Mouse (Mus musculus) midbrain, embryonic 15.5 days (tissue): Measurements from ENCODE around the gene Plekhg4. TPM values are rescaled to one million over a fixed set of nuclear protein-coding genes. Genes with fewer than 3 reads are reported as not detected.

Experiments used
- ATAC-seq: fragments of 200-750 bp; cut with Nextera tagmentation; replicated peaks from 2 replicates; pipeline ENCODE4 v1.8.0; 2017; ENCODE audit warnings: moderate TSS enrichment
- H3K27ac ChIP-seq: fragments of 300-500 bp; sonication (generic); 2 replicates; pipeline ENCODE4 v1.5.1; 2015; ENCODE audit warnings: mild to moderate bottlenecking, inconsistent platforms
- H3K27me3 ChIP-seq: fragments of 300-500 bp; sonication (generic); replicated peaks from 2 replicates; pipeline ENCODE4 v1.6.1; 2015; ENCODE audit warnings: inconsistent platforms
- H3K36me3 ChIP-seq: fragments of 300-500 bp; sonication (generic); replicated peaks from 2 replicates; pipeline ENCODE4 v1.6.1; 2015; ENCODE audit warnings: inconsistent platforms
- H3K4me1 ChIP-seq: fragments of 300-500 bp; sonication (generic); 2 replicates; pipeline ENCODE4 v1.6.1; 2015; ENCODE audit warnings: inconsistent platforms
- H3K4me2 ChIP-seq: fragments of 300-500 bp; sonication (generic); 2 replicates; pipeline ENCODE4 v1.6.1; 2015; ENCODE audit warnings: inconsistent platforms, mild to moderate bottlenecking, moderate library complexity
- H3K4me3 ChIP-seq: fragments of 300-500 bp; sonication (generic); 2 replicates; pipeline ENCODE4 v1.5.1; 2015; ENCODE audit warnings: mild to moderate bottlenecking, inconsistent platforms
- H3K9ac ChIP-seq: fragments of 300-500 bp; sonication (generic); 2 replicates; pipeline ENCODE4 v1.6.1; 2015; ENCODE audit warnings: mild to moderate bottlenecking, inconsistent platforms
- H3K9me3 ChIP-seq: fragments of 300-500 bp; sonication (generic); 2 replicates; pipeline ENCODE4 v1.6.1; 2016; ENCODE audit warnings: inconsistent platforms
- WGBS: fragments of 180-500 bp; shearing (Covaris S2); methylation state at CpG from one replicate; pipeline ENCODE4 v1.1.7; 2015; ENCODE audit warnings: mixed read lengths; 5-methylcytosine and 5-hydroxymethylcytosine counted together
- polyA plus RNA-seq: library from polyadenylated mRNA; unstranded; fragments of >200 nt; fragmentation: Nextera tagmentation; extraction: Ambion mirVana; gene quantifications from 2 replicates; pipeline ENCODE4 v1.2.1, GENCODE M21; 2015

Plekhg4 gene
- polyA plus RNA-seq, 1 experiment from 2014 or later: 2.4 TPM

GRCm38 (mm10) chr8:105355179-105356024, 17.7 kb upstream of the Plekhg4 start:
- Histone ChIP-seq H3K4me1 (peaks cover 9% of the 10 kb centered on the region), H3K9me3 (no peaks in the 10 kb centered on the region), H3K4me3 (no peak overlapping the region), H3K27ac (no peak overlapping the region), H3K27me3 (no peaks in the 10 kb centered on the region), H3K36me3 (0 out of 2 replicates have a peak, but pooled peaks cover 3% of the 10 kb centered on the region), H3K9ac (no peak overlapping the region), H3K4me2 (no peak overlapping the region)
- ATAC-seq: no peak
- WGBS: 53% methylated on average over 26 of the region's 26 CpGs

DNA sequence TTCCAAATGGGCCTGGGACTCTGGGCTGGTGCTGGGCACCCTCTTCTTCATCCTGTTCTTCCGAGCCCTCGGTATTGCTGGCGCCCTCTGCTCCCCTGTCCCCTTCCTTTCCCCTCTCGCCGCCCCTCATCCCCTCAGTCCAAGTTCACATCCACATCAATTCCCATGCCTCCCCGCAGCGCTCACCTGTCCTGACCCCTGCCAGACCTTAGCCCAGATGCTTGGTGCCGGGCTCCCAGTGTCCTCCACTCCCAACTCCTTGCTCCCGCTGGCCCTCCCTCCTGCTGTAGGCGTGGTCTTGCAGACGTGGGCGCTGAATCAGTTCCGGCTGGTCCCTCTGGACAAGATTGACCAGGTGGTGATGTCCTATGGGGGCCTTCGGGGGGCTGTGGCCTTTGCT, 16.4 kb upstream of the Plekhg4 start:
- 0 out of 2 replicates have a peak, but pooled peaks cover 3% of the 10 kb centered on the region for H3K36me3 ChIP-seq
- ATAC-seq: no peak
- no peaks in the 10 kb centered on the region for H3K27me3 ChIP-seq
- H3K4me2 ChIP-seq: no peak overlapping the region
- no peaks in the 10 kb centered on the region for H3K4me1 ChIP-seq
- no peak overlapping the region for H3K9ac ChIP-seq
- H3K9me3 ChIP-seq: no peaks in the 10 kb centered on the region
- no peak overlapping the region for H3K27ac ChIP-seq
- whole genome bisulfite sequencing: 87% methylated on average over 14 of the region's 14 CpGs
- H3K4me3 ChIP-seq: no peak overlapping the region

- Histone ChIP-seq H3K27ac (no peak overlapping the region), H3K4me3 (no peak overlapping the region), H3K9me3 (no peaks in the 10 kb centered on the region), H3K4me2 (no peak overlapping the region), H3K9ac (no peak overlapping the region), H3K36me3 (0 out of 2 replicates have a peak, but pooled peaks cover 3% of the 10 kb centered on the region), H3K27me3 (no peaks in the 10 kb centered on the region), H3K4me1 (no peaks in the 10 kb centered on the region)
- 68% methylated on average over 15 of the region's 15 CpGs for WGBS
- ATAC-seq: peak; percentile 31; the same call in 1 of the 2 replicates
Measured at GRCm38 (mm10) chr8:105359208-105359607, 13.9 kb upstream of the Plekhg4 start.

DNA sequence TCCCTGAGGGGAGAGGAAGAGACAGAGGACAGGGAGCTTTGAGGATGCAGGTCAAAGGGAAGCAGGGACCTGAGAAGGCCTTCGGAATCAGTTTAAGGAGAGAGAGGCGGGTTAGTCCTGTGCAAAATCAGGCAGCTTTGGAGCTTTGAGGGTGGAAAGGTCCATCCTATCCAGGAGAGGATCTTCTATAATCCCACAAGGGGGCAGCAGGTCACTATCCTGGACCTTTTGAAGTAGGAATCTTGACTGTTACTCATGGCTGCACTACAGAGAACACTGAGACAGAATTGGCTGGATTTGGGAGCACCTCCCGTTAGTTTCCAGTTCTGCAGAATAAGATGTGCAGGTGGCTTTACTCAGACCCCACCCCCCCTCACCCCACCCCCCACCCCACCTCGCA, 13.4 kb upstream of the Plekhg4 start:
- H3K9me3 ChIP-seq: no peaks in the 10 kb centered on the region
- no peak overlapping the region for H3K4me2 ChIP-seq
- 36% methylated on average over 4 of the region's 4 CpGs for WGBS
- ATAC-seq: 0 out of 2 replicates have a peak, but pooled peaks have one; percentile 35
- no peaks in the 10 kb centered on the region for H3K27me3 ChIP-seq
- H3K27ac ChIP-seq: no peak overlapping the region
- no peak overlapping the region for H3K4me3 ChIP-seq
- no peaks in the 10 kb centered on the region for H3K4me1 ChIP-seq
- no peak overlapping the region for H3K9ac ChIP-seq
- 0 out of 2 replicates have a peak, but pooled peaks cover 3% of the 10 kb centered on the region for H3K36me3 ChIP-seq

DNA sequence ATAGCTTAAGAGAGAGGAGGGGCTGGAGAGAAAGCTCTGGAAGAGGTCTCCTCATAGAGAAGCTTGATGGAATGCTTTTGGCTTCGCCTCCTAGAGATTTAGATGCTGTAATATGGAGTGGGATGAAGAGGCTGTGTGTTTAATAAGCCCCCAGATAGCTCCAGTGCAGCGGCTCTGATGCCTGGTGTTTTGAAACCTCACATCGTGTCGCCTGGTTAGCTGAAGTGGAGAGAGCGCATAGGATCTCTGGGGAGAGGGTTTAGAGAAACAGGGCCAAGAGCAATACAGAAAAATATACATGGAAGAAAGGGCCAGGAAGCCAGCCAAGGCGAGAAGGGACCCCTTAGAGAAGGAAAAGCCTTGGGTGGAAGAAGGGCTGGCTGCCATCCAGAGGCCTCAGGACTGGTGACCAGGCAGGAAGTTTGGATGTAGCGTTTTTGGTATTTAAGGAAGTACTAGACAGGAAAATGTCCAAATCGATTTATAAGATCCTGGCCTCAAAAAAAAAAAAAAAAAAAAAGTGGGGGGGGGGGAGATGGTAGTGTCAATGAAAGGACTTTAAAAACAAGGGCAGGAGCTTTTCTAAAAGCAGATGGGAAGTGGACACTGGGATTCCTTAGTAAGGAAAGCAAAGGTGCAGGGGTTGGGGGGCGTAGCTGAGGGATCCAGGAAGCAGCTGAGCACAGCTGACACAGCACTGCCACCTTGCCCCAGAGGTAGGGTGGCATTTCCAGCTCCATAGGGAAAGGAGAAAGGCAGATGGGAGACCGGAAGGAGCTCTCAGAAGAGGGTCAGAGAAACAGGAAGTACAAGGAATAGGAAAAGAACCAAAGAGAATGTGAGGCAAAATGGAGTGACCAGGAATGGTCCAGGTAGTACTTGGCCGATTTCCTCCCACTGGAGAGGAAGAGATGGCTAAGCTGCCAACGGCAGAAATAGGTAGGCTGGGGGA, 11.0 kb upstream of the Plekhg4 start:
- no peak for ATAC-seq
- Histone ChIP-seq H3K4me2 (no peak overlapping the region), H3K4me1 (no peaks in the 10 kb centered on the region), H3K36me3 (no peaks in the 10 kb centered on the region), H3K27ac (no peak overlapping the region), H3K9me3 (no peaks in the 10 kb centered on the region), H3K27me3 (no peaks in the 10 kb centered on the region), H3K4me3 (no peak overlapping the region), H3K9ac (no peak overlapping the region)
- WGBS: 78% methylated on average over 12 of the region's 12 CpGs

DNA sequence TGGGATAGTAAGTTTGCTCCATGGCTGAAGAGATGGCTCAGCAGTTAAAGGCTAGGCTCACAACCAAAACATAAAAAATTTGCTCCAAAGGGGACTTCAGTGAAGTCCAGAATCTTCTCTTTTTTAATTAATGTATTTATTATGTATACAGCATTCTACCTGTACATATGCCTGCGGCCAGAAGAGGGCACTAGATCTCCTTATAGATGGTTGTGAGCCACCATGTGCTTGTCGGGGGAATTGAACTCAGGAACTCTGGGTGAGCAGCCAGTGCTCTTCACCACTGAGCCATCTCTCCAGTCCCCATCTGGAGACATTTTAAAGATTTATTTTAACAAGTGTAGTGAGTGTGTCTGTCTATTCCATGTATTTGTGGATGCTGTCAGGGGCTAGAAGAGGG, 6.0 kb upstream of the Plekhg4 start:
- H3K4me2 ChIP-seq: no peak overlapping the region
- H3K4me1 ChIP-seq: no peaks in the 10 kb centered on the region
- H3K9me3 ChIP-seq: no peaks in the 10 kb centered on the region
- 74% methylated on average over 2 of the region's 2 CpGs for WGBS
- no peak overlapping the region for H3K27ac ChIP-seq
- H3K36me3 ChIP-seq: 0 out of 2 replicates have a peak, but pooled peaks cover 4% of the 10 kb centered on the region
- no peaks in the 10 kb centered on the region for H3K27me3 ChIP-seq
- H3K9ac ChIP-seq: no peak overlapping the region
- no peak for ATAC-seq
- H3K4me3 ChIP-seq: no peak overlapping the region

GRCm38 (mm10) chr8:105372473-105372872, 601 bp upstream of the Plekhg4 start:
- Histone ChIP-seq H3K36me3 (0 out of 2 replicates have a peak, but pooled peaks cover 2% of the 10 kb centered on the region), H3K27ac (no peak overlapping the region), H3K27me3 (no peaks in the 10 kb centered on the region), H3K4me3 (no peak overlapping the region), H3K4me1 (no peaks in the 10 kb centered on the region), H3K4me2 (no peak overlapping the region), H3K9ac (no peak overlapping the region), H3K9me3 (no peaks in the 10 kb centered on the region)
- no peak for ATAC-seq
- WGBS: 69% methylated on average over 9 of the region's 9 CpGs

- Histone ChIP-seq H3K27ac (no peak overlapping the region), H3K9ac (no peak overlapping the region), H3K36me3 (no peaks in the 10 kb centered on the region), H3K9me3 (no peaks in the 10 kb centered on the region), H3K4me2 (peak overlapping the region; percentile 45), H3K4me3 (peak overlapping the region; percentile 20), H3K4me1 (no peaks in the 10 kb centered on the region), H3K27me3 (no peaks in the 10 kb centered on the region)
- peak; percentile 48; the same call in 1 of the 2 replicates for ATAC-seq
- 25% methylated on average over 33 of the region's 33 CpGs for WGBS
Measured at GRCm38 (mm10) chr8:105374513-105374966, 1.5 kb downstream of the Plekhg4 start.

DNA sequence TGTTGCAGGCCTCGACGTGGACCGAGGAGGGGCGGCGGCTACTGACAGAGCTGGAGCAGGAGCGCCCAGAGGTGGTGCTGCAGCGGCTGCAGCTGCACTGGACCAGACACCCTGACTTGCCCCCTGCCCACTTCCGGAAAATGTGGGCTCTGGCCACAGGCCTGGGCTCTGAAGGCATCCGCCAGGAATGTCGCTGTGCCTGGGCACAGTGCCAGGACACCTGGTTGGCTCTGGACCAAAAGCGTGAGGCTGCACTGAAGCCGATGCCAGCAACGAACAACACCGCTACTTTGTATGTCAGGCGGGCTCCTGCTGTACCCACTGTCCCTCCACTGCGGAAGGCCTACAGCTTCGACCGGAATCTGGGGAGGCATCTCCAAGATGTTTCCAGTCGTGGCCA, 5.6 kb downstream of the Plekhg4 start:
- 68% methylated on average over 19 of the region's 19 CpGs for WGBS
- Histone ChIP-seq H3K4me2 (no peak overlapping the region), H3K9me3 (no peaks in the 10 kb centered on the region), H3K4me3 (no peak overlapping the region), H3K4me1 (no peaks in the 10 kb centered on the region), H3K36me3 (no peaks in the 10 kb centered on the region), H3K27ac (no peak overlapping the region), H3K27me3 (no peaks in the 10 kb centered on the region), H3K9ac (no peak overlapping the region)
- ATAC-seq: no peak

DNA sequence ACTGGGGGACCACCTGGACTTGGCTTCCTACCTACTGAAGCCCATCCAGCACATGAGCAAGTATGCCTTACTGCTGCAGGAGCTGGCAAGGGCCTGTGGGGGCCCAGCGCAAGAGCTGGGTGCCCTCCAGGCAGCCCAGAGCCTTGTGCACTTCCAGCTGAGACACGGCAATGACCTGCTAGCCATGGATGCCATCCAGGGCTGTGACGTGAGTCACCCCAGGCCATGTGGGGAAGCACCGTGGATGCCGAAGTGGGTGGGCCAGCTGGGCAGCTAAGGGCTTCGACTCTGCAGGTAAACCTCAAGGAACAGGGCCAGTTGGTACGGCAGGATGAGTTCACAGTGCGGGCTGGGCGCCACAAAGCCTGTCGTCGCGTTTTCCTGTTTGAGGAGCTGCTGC, 7.2 kb downstream of the Plekhg4 start:
- Histone ChIP-seq H3K36me3 (no peaks in the 10 kb centered on the region), H3K4me3 (no peak overlapping the region), H3K9ac (no peak overlapping the region), H3K4me2 (no peak overlapping the region), H3K27me3 (no peaks in the 10 kb centered on the region), H3K9me3 (no peaks in the 10 kb centered on the region), H3K4me1 (no peaks in the 10 kb centered on the region), H3K27ac (no peak overlapping the region)
- WGBS: 91% methylated on average over 12 of the region's 12 CpGs
- ATAC-seq: no peak

GRCm38 (mm10) chr8:105384070-105384469, 11.0 kb downstream of the Plekhg4 start:
- H3K4me1 ChIP-seq: no peaks in the 10 kb centered on the region
- no peak overlapping the region for H3K27ac ChIP-seq
- H3K4me2 ChIP-seq: no peak overlapping the region
- ATAC-seq: no peak
- H3K36me3 ChIP-seq: no peaks in the 10 kb centered on the region
- no peak overlapping the region for H3K9ac ChIP-seq
- 96% methylated on average over 2 of the region's 2 CpGs for WGBS
- H3K27me3 ChIP-seq: no peaks in the 10 kb centered on the region
- H3K9me3 ChIP-seq: no peaks in the 10 kb centered on the region
- H3K4me3 ChIP-seq: no peak overlapping the region

GRCm38 (mm10) chr8:105387151-105387550, 14.1 kb downstream of the Plekhg4 start:
- H3K9me3 ChIP-seq: no peaks in the 10 kb centered on the region
- no peak for ATAC-seq
- 80% methylated on average over 1 of the region's 1 CpGs for WGBS

More at GRCm38 (mm10) chr8:105387151-105387550, 14.1 kb downstream of the Plekhg4 start:
- H3K9ac ChIP-seq: no peak overlapping the region
- no peaks in the 10 kb centered on the region for H3K4me1 ChIP-seq
- no peaks in the 10 kb centered on the region for H3K36me3 ChIP-seq
- no peak overlapping the region for H3K4me3 ChIP-seq
- no peak overlapping the region for H3K4me2 ChIP-seq
- H3K27ac ChIP-seq: no peak overlapping the region
- H3K27me3 ChIP-seq: no peaks in the 10 kb centered on the region
